Mouse (Mus musculus) gastrocnemius, postnatal 14 days (tissue): ENCODE results near the gene Lztr1. TPM values are rescaled to one million over a fixed set of nuclear protein-coding genes. Genes with fewer than 3 reads are reported as not detected.
A peak's percentile ranks its signal among the peaks of the same experiment; 100 is the strongest.

Source experiments
- DNase-seq: peaks from one replicate; pipeline ENCODE4 v3.0.0; 2021; ENCODE audit warnings: mixed read lengths
- intact Hi-C: fragments of 180-260 bp; cut with DNase I; formaldehyde crosslinking; loops from one replicate; pipeline ENCODE4 v1.15.1; 2025; ENCODE audit warnings: low total_unique reads
- long read RNA-seq, 2 experiments: library from polyadenylated mRNA; stranded (forward); transcript quantifications; one replicate each; pipeline ENCODE4 v2.0.0; 2021
- total RNA-seq, 2 experiments: library from RNA; stranded (reverse); gene quantifications; 2 replicates each; pipeline ENCODE4 v1.2.3; 2021

Lztr1 gene
- total RNA-seq, result 10 to 100 TPM; 19.0 to 22.0 TPM
- long read RNA-seq, experiment 1, transcript Lztr1-201 (21 exons, 3,394 nt), result major isoform, 18 of 29 reads
- long read RNA-seq, experiment 1, partial matches to known transcripts, result 3 of 29 reads
- long read RNA-seq, experiment 1, other reads (novel, unspliced or antisense), result 7 of 29 reads
- long read RNA-seq, experiment 2, transcript Lztr1-201 (21 exons, 3,394 nt), result major isoform, 27 of 36 reads
- long read RNA-seq, experiment 2, partial matches to known transcripts, result 6 of 36 reads
- long read RNA-seq, experiment 2, other reads (novel, unspliced or antisense), result 3 of 36 reads

DNA sequence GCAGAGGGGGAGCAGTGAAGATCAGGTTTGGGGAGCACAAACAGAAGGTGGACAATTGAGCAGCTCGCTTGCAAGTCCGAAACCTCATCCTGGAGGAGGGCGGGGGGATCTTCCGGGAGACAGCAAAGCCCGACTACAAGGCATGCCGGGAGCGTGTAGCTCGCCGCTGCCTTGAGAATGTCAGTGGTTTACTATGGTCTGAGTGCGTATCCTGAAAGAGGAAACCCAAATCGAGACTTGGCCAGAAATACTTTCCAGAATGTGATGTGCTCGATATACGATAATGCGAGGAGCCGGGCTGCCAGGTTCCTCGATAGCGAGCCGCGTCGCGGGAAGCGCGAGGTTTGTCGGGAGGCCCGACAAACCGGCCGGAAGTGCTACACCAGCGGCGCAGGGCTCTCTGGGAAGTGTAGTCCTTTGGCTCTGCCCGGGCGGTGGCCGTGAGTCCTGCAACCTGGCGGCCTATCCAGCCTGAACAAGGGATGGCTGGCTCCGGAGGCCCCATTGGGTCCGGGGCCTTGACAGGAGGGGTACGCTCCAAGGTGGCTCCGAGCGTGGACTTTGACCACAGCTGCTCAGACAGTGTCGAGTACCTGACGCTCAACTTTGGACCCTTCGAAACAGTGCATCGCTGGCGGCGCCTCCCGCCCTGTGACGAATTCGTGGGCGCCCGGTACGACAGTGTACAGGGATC, at the start of gene Lztr1:
Lztr1 (plus strand) TSS at position 143 of the 694 bp plus-strand sequence.
- peak; percentile 90 for DNase-seq
- intact Hi-C loops, result no loop called here

DNA sequence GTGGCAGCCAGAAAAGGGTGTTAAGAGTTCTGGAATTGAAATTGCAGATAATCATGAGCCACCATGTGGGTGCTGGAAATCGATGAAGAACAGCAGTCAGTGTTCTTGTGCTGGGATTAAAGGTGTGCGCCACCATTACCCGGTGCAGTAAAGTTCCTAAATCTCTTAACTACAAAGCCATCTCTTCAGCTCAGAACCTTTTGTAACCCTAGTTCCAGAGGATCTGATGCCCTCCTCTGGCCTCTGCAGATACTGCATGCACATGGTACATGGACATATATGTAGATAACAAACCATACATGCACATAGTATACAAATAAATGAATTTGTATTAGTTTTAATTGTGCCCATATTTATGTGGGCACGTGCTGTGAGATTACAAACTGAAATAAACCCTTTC, 48.2 kb upstream of the Lztr1 start:
- intact Hi-C loops, result no loop called here
- DNase-seq, result no peak

DNA sequence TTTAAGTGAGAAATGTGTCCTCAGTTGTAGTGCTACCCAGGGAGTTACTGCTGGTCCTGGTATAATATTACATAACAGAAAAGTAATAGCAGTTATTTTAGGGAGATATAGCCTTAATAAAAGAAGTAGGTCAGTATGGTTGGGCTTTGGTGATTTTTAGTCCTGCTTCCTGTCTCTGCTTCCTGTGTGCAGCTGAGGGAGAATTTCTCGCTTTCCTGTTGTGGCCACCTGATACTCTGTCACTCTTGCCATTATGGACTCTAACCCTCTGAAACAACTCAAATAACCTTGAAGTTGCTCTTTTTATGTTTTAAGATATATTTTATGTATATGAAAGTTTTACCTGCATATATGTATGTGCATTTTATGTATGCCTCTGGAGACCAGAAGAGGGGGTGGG, 46.9 kb upstream of the Lztr1 start:
- intact Hi-C loops, result no loop called here

DNA sequence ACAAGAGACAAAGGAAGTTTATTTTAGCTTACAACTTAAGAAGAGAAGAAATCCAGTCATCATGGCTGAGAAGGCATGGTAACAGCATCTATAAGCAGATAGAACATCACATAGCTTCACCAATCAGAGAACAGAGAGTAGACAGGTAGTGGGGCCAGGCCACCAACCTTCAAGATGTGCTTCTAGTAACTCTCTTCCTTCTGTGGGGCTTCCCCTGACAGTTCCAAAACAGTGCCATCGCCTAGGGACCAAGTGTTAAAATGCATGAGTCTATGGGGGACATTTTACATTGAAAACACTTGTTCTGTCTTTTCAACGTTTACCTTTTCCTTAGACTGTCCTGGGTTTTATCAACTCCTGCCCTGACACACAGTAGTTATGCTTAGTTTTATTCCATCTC, 45.3 kb upstream of the Lztr1 start:
- DNase-seq, result no peak
- intact Hi-C loops, result no loop called here

More for the DNA sequence above, 46.9 kb upstream of the Lztr1 start:
- no peak for DNase-seq

DNA sequence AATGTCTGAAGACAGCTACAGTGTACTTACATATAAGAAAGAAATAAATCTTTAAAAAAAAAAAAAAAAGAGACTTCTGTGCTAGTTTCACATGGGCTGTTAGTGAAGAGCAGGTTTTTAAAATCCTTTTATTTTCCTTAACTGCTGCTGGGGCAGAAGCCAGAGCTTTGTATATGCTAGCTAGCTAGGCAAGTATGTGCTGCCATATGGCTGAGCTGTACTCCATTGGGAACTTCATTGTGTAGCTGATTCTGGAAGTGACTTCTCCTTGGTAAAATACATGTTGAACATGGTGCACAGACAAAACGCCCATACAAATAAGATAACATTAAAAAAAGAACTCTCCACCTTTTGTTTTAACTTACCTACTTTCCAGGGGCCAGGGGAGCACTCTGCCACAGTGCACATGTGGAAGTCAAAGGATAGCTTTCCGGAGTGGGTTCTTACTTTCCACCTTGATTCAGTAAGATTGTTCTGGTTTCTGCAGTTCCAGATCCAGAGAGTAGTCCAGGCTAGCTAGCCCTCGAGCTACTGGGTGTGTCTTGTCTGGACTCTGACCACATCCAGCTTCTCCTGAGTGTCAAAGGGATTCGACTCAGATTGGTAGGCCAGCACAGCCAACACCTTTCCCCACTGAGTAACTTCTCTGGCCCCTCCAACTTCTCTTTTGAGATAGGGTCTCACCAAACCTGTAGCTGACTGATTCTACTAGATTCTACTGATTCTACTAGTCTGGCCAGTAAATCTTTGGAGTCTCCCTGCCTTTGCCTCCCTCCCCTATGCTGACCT, 41.4 kb upstream of the Lztr1 start:
- DNase-seq, result no peak

DNA sequence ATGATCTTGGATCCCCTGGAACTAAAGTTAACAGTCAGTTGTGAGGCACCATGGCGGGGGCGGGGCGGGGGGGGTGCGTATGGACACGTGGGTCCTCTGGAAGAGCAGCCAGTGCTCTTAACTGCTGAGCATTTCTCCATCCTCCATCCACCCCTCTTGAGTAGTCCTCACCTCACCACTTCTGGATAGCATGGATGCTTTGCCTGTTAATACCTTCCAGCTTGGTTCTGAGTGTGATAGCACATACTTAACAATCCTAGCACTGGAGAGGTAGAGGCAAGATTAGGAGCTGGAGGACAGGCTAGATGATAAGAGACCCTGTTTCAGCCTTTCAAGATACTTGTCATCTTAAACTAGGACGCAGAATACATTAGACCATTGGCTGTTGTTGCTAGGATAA, 36.0 kb upstream of the Lztr1 start:
- intact Hi-C loops, result no loop called here
- no peak for DNase-seq

More for the DNA sequence above, 41.4 kb upstream of the Lztr1 start:
- intact Hi-C loops, result no loop called here

DNA sequence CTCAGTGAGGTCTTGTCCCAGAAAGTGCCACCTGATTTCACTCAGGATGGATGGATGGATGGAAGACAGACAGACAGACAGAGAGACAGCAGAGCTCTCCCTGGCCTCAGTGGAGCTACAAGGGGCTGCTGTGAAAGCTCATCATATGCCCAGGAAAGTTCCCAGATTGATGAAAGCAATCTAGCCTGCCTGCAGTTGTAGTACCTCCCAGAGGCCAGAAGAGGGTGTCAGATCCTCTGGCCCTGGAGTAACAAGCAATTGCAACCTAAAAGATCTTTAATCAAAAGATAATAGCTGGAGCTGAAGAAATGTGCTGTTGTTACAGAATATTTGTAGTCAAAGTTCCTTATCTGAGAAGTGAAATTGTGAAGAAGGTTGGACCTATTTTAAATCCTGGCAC, 34.4 kb upstream of the Lztr1 start:
- intact Hi-C loops, result no loop called here
- no peak for DNase-seq

DNA sequence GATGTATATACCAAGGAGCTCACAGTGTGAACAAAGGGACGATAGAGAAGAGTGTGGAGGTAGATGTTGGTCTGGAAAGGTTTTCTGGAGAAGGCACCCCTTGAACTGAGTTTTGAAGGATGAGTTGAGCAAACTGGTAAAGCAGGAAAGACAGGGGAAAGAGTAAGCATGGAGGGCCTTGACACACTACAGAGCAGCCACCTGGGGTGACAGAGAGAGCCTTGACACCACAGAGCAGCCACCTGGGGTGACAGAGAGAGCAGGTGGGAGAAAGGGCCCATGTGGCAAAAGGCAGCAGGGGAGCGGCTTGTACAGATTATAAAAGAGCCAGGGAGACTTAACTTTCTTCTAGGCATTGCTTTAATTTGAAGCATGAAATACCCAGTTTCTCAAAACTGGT, 33.7 kb upstream of the Lztr1 start:
- intact Hi-C loops, result no loop called here

DNA sequence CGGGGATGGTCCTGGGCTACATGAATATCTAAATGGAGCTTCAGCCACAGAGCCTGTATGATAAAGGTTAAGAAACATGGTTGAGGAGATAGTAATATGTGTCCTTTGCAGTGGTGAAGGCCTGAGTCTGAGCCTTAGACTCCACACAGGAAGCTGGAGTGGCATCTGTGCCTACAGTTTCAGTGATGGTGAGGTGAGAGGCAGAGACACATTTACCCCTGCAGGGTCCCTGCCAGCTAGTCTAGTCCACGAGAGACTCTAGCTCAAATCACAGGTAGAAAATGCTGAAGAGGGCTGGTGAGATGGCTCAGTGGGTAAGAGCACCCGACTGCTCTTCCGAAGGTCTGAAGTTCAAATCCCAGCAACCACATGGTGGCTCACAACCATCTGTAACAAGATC, 33.2 kb upstream of the Lztr1 start:
- DNase-seq, result no peak
- intact Hi-C loops, result no loop called here

More for the DNA sequence above, 33.7 kb upstream of the Lztr1 start:
- DNase-seq, result no peak

DNA sequence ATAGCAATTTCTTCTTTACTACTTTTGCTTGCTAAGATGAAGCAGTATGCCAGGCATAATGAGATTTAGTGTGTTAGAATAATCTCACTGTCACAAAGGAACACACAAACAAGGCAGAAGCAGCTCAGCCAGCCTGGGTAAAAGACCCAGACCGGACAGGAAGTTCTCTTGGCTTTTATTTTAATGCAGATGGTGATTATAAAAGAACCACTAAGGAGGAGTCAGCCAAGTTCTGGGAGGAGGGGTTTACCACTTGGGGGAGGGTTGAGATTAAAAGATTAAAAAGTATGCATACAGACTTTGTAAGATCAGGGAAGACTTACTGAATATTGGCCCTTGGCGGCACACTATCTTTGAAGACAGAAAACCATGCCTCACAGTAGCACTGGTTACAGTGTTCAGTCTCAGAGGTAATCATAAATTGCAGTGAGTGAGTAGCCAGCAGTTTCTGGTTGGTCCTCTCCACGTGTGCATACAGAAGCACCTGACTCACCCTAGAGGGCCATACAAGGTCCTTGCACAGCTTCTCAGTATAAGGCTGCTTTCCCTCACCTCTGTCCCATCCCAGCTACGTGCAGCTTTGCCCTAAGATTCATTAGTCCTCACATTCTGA, 30.1 kb upstream of the Lztr1 start:
- no peak for DNase-seq
- intact Hi-C loops, result no loop called here

DNA sequence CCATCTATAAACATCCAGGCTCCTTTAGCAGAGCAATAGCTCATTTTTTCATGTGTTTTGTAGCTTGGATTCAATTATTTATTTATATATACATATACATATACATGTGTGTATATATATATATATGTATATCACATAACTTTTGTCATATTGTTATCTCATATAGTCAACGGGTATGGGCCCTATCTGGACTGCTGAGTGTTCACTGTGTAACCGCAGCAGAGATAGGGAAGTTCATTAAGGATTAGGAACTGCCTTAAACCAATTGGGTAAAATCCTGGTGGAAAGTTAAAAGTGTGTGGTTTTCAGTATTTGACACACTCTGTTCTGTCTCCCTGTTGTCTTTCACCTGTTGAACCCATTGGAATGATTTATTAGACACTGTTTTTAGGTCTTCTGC, 27.0 kb upstream of the Lztr1 start:
- DNase-seq, result no peak
- intact Hi-C loops, result no loop called here

DNA sequence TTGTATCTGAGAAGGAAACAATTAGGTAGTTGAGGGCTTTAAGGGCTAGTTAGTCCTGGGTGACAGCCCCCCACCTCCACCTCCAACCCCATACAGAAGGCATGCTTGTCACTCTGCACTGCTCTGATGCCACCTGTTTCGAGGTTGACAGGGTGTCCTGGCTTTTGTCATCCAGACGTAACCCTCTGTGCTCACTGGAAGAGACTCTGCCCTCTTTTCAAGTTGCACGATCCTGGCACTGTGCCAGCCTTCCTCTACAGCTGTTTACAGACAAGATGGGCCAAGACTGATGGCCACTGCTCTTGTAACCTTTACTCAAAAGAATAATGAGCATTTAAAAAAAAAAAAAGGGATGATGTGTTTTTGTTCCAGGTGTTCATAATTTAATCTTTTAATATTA, 22.0 kb upstream of the Lztr1 start:
- intact Hi-C loops, result no loop called here
- DNase-seq, result peak; percentile 40

DNA sequence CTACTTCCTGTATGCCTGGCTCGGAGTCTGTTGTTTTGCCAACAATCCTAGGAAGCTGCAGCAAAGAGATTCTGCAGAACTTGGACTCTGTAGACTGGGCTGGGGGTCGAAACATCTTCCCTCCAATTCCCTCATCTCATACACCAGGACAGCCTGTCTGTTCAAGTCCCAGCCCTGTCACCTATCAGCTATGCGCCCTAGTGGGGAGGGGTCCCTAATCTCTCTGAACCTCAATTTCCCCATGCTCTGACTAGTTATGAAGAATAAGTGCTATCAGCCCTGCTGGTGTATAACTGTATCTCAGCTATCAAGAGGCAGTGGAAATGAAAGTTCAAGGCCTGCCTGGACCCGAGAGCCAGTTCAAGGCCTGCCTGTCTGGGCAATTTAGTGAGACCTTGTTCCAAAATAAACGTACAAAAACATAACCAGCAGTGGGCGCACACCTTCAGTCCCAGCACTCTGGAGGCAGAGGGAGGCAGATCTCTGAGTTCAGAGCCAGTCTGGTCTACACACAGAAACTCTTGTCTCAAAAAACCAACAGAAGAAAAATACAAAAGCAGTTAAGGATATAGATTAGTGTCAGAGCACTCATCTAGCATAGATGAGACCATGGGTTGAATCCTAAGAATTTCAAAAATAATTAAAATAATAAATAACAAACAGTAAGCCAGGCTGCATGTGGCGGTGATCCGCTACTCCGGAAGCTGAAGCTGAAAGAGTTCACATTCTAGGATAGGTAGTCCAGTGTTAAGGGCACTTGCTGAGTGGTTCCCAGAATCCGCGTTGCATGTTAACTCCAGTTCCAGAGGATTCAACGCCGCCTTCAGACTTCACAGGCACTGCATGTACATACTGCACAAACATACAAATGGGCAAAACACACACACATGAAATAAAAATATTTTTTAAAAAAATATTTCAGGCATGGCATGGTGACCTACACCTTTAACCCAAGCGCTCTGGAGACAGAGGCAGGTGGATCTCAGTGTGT, 19.7 kb upstream of the Lztr1 start:
- intact Hi-C loops, result no loop called here
- DNase-seq, result no peak

DNA sequence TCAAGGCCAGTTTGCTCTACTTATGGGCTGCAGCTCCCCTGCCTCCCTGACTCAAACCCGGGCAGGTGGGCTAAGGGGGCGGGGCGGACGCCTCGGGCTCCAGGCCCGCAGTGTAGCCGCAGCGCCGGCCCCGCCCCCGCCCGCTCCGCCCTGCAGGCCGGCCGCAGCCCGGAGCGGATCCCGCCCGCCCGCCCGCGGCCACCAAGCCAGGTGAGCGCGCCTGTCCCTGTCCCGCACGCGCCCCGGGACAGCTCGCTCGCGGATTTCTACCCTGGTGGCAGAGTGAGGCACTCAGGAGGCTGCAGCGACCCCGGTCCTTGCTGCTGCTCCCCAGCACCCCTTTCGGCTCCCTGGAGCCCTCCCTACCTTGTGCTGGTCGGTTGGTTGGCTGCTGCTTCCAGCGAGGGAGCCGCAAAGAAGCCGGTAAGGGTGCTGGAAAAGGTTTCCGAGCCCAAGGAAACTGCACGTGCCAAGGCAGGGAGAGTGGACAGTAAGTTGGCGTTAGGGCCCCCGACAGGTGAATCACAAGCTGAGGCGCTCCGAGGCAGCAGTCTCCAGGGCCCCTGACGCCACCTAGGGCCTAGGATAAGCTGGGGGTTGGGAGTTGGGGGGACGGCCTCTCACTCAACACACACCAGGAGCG, 18.9 kb upstream of the Lztr1 start, which contains the start of gene Aifm3:
Aifm3 (plus strand) TSS at position 143 of the 643 bp plus-strand sequence.
- intact Hi-C loops, result no loop called here
- DNase-seq, result no peak

DNA sequence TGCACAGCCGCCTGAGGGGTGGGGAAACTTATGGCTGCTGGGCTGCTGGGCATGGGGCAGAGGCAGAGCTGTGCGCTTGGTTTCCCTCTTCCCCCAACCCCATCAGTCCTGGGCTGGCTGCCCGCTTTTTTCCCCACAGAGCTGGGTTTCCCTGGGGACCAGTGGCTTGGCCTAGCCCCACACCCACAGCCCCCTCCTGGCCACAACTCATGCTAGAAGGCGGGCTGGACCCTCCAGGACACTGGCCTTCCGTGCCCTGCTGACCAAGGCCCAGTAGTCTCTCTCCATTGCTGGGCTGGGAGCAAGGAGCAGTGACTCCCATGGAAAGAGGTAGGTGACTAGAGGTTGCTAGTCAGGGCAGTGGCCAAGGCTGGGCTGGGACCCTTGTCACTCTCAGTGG, 17.3 kb upstream of the Lztr1 start:
- intact Hi-C loops, result no loop called here
- no peak for DNase-seq

DNA sequence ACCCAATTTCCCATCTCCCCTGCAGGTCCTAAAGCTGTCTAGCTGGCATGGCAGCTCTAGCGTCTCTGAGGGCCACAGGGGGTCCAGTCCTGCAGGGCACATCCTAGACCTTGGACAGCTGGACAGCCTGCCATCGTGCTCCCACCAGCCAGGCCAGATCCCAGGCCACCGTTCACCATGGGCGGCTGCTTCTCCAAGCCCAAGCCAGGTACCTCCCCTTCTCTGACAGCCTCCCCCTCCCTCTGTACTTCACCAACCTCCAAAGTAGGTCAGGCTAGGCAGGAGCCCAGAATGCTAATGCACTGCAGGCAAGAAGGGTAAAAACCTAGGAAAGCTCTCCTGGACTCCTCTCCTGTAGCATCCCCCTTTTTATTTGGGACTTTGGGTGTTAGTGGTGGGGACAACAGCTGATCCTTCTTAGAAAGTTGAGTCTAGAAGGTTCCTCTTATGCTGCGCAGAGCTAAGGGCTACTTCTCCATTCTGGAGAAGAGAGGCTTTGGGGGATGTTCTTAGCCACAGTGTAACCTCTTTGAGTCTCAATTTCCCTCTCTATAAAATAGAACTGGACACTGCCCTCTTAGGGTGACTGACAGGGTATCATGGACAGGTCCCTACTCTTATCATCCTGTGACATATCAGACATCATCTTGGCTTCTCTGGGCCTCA, 16.5 kb upstream of the Lztr1 start:
- no peak for DNase-seq
- intact Hi-C loops, result no loop called here

DNA sequence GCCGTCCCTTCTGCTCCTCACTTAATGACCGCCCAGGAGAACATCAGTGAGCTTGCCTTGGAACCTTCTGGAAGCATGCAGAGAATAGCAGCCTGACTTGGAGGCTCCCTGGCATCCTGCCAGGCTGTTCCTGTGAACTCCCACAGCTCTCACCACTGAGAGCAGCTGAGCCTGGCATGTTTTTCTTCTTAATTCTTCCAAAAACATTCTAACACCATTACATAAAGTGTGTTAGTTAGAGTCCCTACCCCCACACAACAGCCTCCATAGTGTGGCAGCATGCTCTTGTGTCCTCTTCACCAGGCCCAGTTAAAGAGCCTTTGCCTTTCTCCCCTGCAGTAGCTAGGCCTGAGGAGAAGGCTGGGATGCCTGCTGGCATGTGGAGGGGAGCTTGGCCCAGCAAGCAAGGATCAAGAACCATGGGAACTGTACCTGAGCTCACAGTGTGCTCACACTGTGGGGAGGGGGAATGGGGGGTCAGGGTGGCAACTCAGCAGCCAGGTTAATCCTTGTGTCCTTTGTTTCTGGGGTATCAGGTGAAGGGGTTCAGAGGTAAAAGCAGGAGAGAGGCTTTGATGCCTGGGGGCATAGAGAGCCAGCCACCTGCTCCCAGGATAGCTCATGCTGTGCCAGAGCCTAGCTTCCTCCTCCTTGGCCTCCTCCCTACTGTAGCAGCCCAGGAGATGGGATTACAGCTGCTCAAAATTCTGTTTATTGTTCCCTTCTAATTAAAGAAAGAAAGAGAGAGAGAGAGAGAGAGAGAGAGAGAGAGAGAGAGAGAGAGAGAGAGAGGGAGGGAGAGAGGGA, 11.8 kb upstream of the Lztr1 start:
- intact Hi-C loops, result no loop called here
- peak; percentile 50 for DNase-seq
